Mouse (Mus musculus) heart, adult 2 months (tissue): ENCODE measurements at regions not wholly inside any gene's neighbourhood (a gene's known extent, or its start where the extent isn't known, plus 50 kb on each side); places are given as distances from the start of the nearest gene placed in this dataset.

Source experiments
- CTCF ChIP-seq: fragments of 200-600 bp; IDR thresholded peaks from 2 replicates; pipeline ENCODE4 v1.8.1; 2022; ENCODE audit warnings: antibody characterized with exemption, mild to moderate bottlenecking, moderate library complexity
- EP300 ChIP-seq: fragments of 200-500 bp; IDR thresholded peaks from 2 replicates; pipeline ENCODE4 v1.6.1; 2011; ENCODE audit warnings: low read depth, low read length, control low read depth; ENCODE audit not compliant: insufficient read depth
- POLR2A ChIP-seq: fragments of 200-500 bp; IDR thresholded peaks from 2 replicates; pipeline ENCODE4 v1.6.1; 2011; ENCODE audit warnings: mild to moderate bottlenecking, low read depth, low read length, control low read depth; ENCODE audit not compliant: insufficient read depth

- TF ChIP-seq CTCF: no peak
- no peak for TF ChIP-seq POLR2A
- no peak for TF ChIP-seq EP300
These were observed 329.9 kb upstream of the Jarid2 start for GRCm38 (mm10) chr13:44399370-44399685.
